Mouse (Mus musculus) liver, postnatal 0 days (tissue): ENCODE data around the gene Slc25a43. TPM values are rescaled to one million over a fixed set of nuclear protein-coding genes. Genes with fewer than 3 reads are reported as not detected.
A peak's percentile ranks its signal among the peaks of the same experiment; 100 is the strongest.

Experiments used
- ATAC-seq: fragments of 200-750 bp; cut with Nextera tagmentation; 2 replicates; pipeline ENCODE4 v1.8.0; 2017; ENCODE audit warnings: mild to moderate bottlenecking, moderate library complexity
- DNase-seq: peaks from one replicate; pipeline ENCODE4 v3.0.0-alpha.2; 2016
- H3K27ac ChIP-seq: fragments of 300-500 bp; sonication (generic); 2 replicates; pipeline ENCODE4 v1.5.1; 2014; ENCODE audit warnings: antibody characterized with exemption, moderate library complexity, mild to moderate bottlenecking, low read depth
- H3K27me3 ChIP-seq: fragments of 300-500 bp; sonication (generic); 2 replicates; pipeline ENCODE4 v1.6.1; 2014; ENCODE audit warnings: low read length, control low read depth, mixed read lengths; ENCODE audit not compliant: insufficient read depth
- H3K36me3 ChIP-seq: fragments of 300-500 bp; sonication (generic); replicated peaks from 2 replicates; pipeline ENCODE4 v1.6.1; 2014; ENCODE audit warnings: mild to moderate bottlenecking, control low read depth, low read length, moderate library complexity, mixed read lengths; ENCODE audit not compliant: insufficient read depth
- H3K4me1 ChIP-seq: fragments of 300-500 bp; sonication (generic); 2 replicates; pipeline ENCODE4 v1.6.1; 2014; ENCODE audit warnings: antibody characterized with exemption, mild to moderate bottlenecking, control low read depth; ENCODE audit not compliant: insufficient read depth
- H3K4me2 ChIP-seq: fragments of 300-500 bp; sonication (generic); 2 replicates; pipeline ENCODE4 v1.6.1; 2014; ENCODE audit warnings: low read depth, mild to moderate bottlenecking, low read length, moderate library complexity, mixed read lengths
- H3K4me3 ChIP-seq: fragments of 300-500 bp; sonication (generic); 2 replicates; pipeline ENCODE4 v1.5.1; 2014; ENCODE audit warnings: low read depth, low read length
- H3K9ac ChIP-seq: fragments of 300-500 bp; sonication (generic); replicated peaks from 2 replicates; pipeline ENCODE4 v1.6.1; 2014; ENCODE audit warnings: mild to moderate bottlenecking, moderate library complexity
- H3K9me3 ChIP-seq: fragments of 300-500 bp; sonication (generic); 2 replicates; pipeline ENCODE4 v1.6.1; 2016; ENCODE audit warnings: mild to moderate bottlenecking, control low read depth, low read length, mixed read lengths
- CTCF ChIP-seq: sonication (generic); IDR thresholded peaks from 2 replicates; pipeline ENCODE4 v1.5.1; 2016; ENCODE audit warnings: antibody characterized with exemption, low read depth
- EP300 ChIP-seq: IDR thresholded peaks from 2 replicates; pipeline ENCODE4 v1.6.1; 2016; ENCODE audit warnings: antibody characterized with exemption, low read depth, mild to moderate bottlenecking
- WGBS: fragments of 180-500 bp; shearing (Covaris S2); extraction: QIAGEN DNeasy Blood & Tissue Kit; methylation state at CpG from one replicate; pipeline ENCODE4 v1.1.7; 2014; ENCODE audit not compliant: insufficient replicate concordance; 5-methylcytosine and 5-hydroxymethylcytosine counted together
- polyA plus RNA-seq: library from polyadenylated mRNA; unstranded; fragments of >200 nt; fragmentation: Nextera tagmentation; extraction: Ambion mirVana; gene quantifications from 2 replicates; pipeline ENCODE4 v1.2.1, GENCODE M21; 2015

Gene Slc25a43
- polyA plus RNA-seq, 1 experiment from 2014 or later = 0.69 TPM

DNA sequence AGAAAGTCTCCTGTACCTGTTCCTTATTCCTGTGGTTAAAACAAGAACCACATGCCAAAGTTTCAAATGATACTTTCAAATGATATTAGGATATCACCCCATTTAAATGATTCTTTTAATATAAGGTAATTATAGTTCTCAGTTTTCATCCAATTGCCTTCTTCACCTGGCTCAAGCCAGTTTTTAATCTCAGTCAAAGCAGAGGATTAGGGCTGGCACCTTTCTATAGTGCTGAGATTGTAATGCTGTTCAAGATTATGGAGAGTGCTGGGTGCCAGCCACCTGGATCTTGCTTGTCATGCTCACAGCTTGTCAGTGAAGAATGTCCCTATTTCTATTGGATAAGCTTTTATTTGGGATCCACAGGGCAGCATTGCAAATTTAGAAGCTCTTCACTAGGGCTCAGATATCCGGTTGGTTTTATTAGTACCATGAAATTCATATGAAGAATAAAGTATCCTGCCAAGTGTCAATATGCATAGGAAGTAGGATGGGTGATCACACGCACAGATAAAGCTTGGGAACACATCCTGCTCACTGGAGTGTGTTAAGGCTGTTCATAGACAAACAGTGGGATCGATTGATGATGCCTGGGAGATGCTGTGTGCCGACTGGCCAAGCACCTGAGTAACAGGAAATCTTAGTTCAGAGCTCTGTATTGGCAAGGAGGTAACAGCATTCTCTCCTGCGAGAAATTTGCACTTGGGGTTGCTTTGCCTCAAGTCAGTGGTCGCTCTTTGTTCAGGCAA is 55.8 kb downstream of the Slc25a43 start:
- TF ChIP-seq EP300 (no peak), CTCF (no peak)
- Histone ChIP-seq H3K27ac (no peak overlapping the region), H3K4me3 (no peak overlapping the region), H3K9ac (no peak overlapping the region), H3K36me3 (peaks cover 11% of the 10 kb centered on the region), H3K4me1 (no peaks in the 10 kb centered on the region), H3K4me2 (no peak overlapping the region), H3K9me3 (no peaks in the 10 kb centered on the region), H3K27me3 (no peaks in the 10 kb centered on the region)
- no peak for DNase-seq
- WGBS = 46% methylated on average over 6 of the region's 6 CpGs
- no peak for ATAC-seq

DNA sequence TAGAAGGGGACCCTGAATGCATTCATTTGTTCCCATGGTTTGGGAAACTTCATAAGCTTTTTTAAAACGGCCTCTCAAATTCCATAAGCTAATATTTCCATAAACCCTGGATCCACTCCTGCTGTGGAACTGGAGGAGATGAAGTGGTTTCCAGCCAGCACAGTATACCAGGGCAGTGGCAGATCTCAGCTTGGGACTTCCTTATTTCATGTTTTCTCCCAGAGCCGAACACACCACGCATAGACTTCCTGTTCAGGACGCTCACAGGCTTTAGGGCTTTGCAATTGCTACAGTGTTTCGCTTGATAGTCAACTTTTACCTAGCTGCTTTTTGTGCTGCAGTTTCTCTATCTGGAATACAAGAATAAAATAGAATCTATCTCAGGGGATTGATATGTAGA is 59.7 kb downstream of the Slc25a43 start:
- no peaks in the 10 kb centered on the region for H3K27me3 ChIP-seq
- no peak for ATAC-seq
- H3K4me3 ChIP-seq = no peak overlapping the region
- H3K4me1 ChIP-seq = no peaks in the 10 kb centered on the region
- peaks cover 1% of the 10 kb centered on the region for H3K36me3 ChIP-seq
- no peak overlapping the region for H3K27ac ChIP-seq
- no peak overlapping the region; the same call in 1 of the 2 replicates for H3K4me2 ChIP-seq
- TF ChIP-seq CTCF (no peak), EP300 (no peak)
- no peaks in the 10 kb centered on the region for H3K9me3 ChIP-seq
- no peak overlapping the region for H3K9ac ChIP-seq
- 44% methylated on average over 5 of the region's 5 CpGs for WGBS
- DNase-seq = no peak

DNA sequence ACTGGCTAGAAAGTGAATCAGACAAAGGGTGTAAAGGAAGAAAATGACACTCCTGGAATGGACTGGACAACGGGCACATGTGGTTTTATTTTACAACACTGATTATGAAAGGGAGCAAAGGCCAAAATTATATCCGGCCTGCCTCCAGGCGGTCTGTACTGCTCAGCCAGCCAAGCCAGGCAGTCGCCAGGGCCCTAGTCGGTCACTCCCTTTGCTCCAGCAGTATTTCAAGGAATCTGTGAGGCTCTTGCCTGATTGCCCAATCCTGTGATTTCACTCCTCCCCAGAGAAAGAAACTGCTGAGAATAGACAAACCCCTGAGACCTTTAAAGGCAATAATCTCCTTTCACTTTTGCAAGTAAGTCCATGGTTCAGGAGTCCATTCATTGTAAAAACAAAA is 60.7 kb downstream of the Slc25a43 start:
- ATAC-seq = no peak
- WGBS = 56% methylated on average over 5 of the region's 5 CpGs
- no peak for TF ChIP-seq EP300
- no peak for DNase-seq
- Histone ChIP-seq H3K4me2 (no peak overlapping the region), H3K9ac (no peak overlapping the region), H3K4me1 (no peaks in the 10 kb centered on the region), H3K9me3 (no peaks in the 10 kb centered on the region), H3K4me3 (no peak overlapping the region), H3K36me3 (no peaks in the 10 kb centered on the region), H3K27ac (no peak overlapping the region), H3K27me3 (no peaks in the 10 kb centered on the region)

DNA sequence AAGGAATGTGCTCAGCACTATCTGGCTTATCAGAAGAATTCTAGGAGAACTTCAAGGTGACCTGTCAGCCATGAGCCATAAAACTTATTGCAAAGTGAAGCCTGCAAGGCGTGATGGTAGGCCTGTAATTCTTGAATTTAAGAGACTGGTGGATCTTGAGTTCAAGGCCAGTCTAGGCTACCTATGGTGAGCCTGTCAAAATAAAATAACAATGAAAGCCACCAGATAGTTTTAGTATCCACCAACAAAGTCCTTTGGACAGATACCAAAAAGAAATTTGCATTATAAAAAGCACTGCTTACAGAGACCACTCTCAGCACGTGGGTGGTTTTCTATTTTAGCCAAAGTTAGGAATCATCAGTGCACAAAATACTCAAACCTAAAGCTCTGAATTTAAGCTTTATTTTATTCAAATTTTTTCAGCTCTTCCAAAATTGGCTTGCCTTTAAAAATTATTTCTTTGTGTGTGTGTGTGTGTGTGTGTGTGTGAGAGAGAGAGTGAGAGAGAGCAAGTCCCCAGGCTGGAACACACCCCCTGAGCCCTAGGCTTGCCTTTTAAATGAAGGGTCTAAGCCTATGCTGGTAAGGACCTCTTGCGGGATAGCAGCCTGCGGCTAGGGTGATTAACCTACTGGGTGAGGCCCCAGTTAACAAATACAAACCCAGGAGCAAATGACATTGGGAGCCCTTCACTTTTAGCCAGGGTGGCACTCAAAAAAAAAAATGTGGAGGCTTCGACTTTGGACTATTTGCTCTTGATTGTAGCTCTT is 62.2 kb downstream of the Slc25a43 start:
- TF ChIP-seq EP300 (no peak), CTCF (no peak)
- 61% methylated on average over 5 of the region's 5 CpGs for WGBS
- Histone ChIP-seq H3K27me3 (no peaks in the 10 kb centered on the region), H3K4me1 (no peaks in the 10 kb centered on the region), H3K4me3 (no peak overlapping the region), H3K9me3 (no peaks in the 10 kb centered on the region), H3K36me3 (no peaks in the 10 kb centered on the region), H3K4me2 (no peak overlapping the region), H3K9ac (no peak overlapping the region), H3K27ac (no peak overlapping the region)
- no peak for ATAC-seq
- no peak for DNase-seq

GRCm38 (mm10) chrX:36807360-36808317 is 64.2 kb downstream of the Slc25a43 start:
- Histone ChIP-seq H3K27me3 (no peaks in the 10 kb centered on the region), H3K9ac (peak overlapping the region; percentile 34), H3K9me3 (no peaks in the 10 kb centered on the region), H3K4me3 (peak overlapping the region; percentile 50), H3K4me2 (peak overlapping the region; percentile 68), H3K4me1 (no peaks in the 10 kb centered on the region), H3K36me3 (no peaks in the 10 kb centered on the region), H3K27ac (peak overlapping the region; percentile 82)
- peak; percentile 90 for DNase-seq
- peak; percentile 37; the same call in 1 of the 2 replicates for TF ChIP-seq EP300
- peak; percentile 83 for TF ChIP-seq CTCF
- WGBS = 11% methylated on average over 38 of the region's 45 CpGs
- peak; percentile 94 for ATAC-seq

- Histone ChIP-seq H3K9me3 (no peaks in the 10 kb centered on the region), H3K4me2 (peak overlapping the region; percentile 68), H3K9ac (no peak overlapping the region), H3K27me3 (no peaks in the 10 kb centered on the region), H3K36me3 (no peaks in the 10 kb centered on the region), H3K4me3 (peak overlapping the region; percentile 50), H3K4me1 (no peaks in the 10 kb centered on the region), H3K27ac (peak overlapping the region; percentile 55; the same call in 1 of the 2 replicates)
- TF ChIP-seq CTCF (no peak), EP300 (no peak)
- DNase-seq (no peak), ATAC-seq (no peak)
- 45% methylated on average over 6 of the region's 6 CpGs for WGBS
These were observed 64.8 kb downstream of the Slc25a43 start for GRCm38 (mm10) chrX:36808318-36808683.
